Mouse (Mus musculus) heart, embryonic 16.5 days (tissue): ENCODE data around the gene Tmem52b. TPM values are rescaled to one million over a fixed set of nuclear protein-coding genes. Genes with fewer than 3 reads are reported as not detected.

Experiments
- ATAC-seq: fragments of 200-750 bp; cut with Nextera tagmentation; replicated peaks from 2 replicates; pipeline ENCODE4 v1.8.0; 2017; ENCODE audit warnings: moderate number of reproducible peaks; ENCODE audit not compliant: insufficient read depth, low FRiP score; ENCODE audit errors: extremely low read depth
- H3K27ac ChIP-seq: fragments of 300-500 bp; sonication (generic); 2 replicates; pipeline ENCODE4 v1.5.1; 2014; ENCODE audit warnings: mild to moderate bottlenecking, low read length, control low read depth, moderate library complexity
- H3K27me3 ChIP-seq: fragments of 300-500 bp; sonication (generic); 2 replicates; pipeline ENCODE4 v1.6.1; 2014; ENCODE audit warnings: low read length, mixed read lengths; ENCODE audit not compliant: control insufficient read depth, insufficient read depth
- H3K36me3 ChIP-seq: fragments of 300-500 bp; sonication (generic); 2 replicates; pipeline ENCODE4 v1.6.1; 2014; ENCODE audit not compliant: control insufficient read depth, insufficient read depth
- H3K4me1 ChIP-seq: fragments of 300-500 bp; sonication (generic); 2 replicates; pipeline ENCODE4 v1.6.1; 2014; ENCODE audit warnings: low read length, mixed read lengths; ENCODE audit not compliant: control insufficient read depth, insufficient read depth
- H3K4me2 ChIP-seq: fragments of 300-500 bp; sonication (generic); 2 replicates; pipeline ENCODE4 v1.6.1; 2014; ENCODE audit warnings: low read depth, mild to moderate bottlenecking, control low read depth, low read length
- H3K4me3 ChIP-seq: fragments of 300-500 bp; sonication (generic); 2 replicates; pipeline ENCODE4 v1.5.1; 2014; ENCODE audit warnings: mild to moderate bottlenecking, control low read depth, low read length
- H3K9ac ChIP-seq: fragments of 300-500 bp; sonication (generic); 2 replicates; pipeline ENCODE4 v1.6.1; 2014; ENCODE audit warnings: low read length, control low read depth
- H3K9me3 ChIP-seq: fragments of 300-500 bp; sonication (generic); replicated peaks from 2 replicates; pipeline ENCODE4 v1.6.1; 2016; ENCODE audit warnings: low read length; ENCODE audit not compliant: control insufficient read depth
- WGBS: fragments of 180-500 bp; shearing (Covaris S2); extraction: QIAGEN DNeasy Blood & Tissue Kit; methylation state at CpG from one replicate; pipeline ENCODE4 v1.1.7; 2014; 5-methylcytosine and 5-hydroxymethylcytosine counted together
- polyA plus RNA-seq: library from polyadenylated mRNA; unstranded; fragments of >200 nt; fragmentation: Nextera tagmentation; extraction: Ambion mirVana; gene quantifications from 2 replicates; pipeline ENCODE4 v1.2.1, GENCODE M21; 2015

The Tmem52b gene
- polyA plus RNA-seq, 1 experiment from 2014 or later = 0.05 TPM

DNA sequence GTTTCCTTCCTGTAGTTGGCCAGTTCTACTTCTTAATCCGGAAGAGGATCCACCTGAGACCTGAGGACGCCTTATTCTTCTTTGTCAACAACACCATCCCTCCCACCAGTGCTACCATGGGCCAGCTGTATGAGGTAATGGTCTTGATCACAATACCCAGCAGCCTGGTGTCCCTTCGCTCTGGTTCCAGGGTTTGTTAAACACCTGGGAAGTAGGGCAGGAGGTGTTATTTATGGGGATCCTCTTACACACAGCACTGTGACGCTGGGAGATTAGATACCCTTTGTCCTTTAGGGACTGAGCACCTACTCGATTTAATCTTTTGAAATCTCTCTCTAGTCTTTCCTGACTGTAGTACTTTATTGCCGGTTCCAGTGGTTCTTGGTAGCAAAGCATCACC, 26.2 kb downstream of the Tmem52b start:
- 82% methylated on average over 6 of the region's 6 CpGs for whole genome bisulfite sequencing
- peaks cover 39% of the 10 kb centered on the region for H3K36me3 ChIP-seq

DNA sequence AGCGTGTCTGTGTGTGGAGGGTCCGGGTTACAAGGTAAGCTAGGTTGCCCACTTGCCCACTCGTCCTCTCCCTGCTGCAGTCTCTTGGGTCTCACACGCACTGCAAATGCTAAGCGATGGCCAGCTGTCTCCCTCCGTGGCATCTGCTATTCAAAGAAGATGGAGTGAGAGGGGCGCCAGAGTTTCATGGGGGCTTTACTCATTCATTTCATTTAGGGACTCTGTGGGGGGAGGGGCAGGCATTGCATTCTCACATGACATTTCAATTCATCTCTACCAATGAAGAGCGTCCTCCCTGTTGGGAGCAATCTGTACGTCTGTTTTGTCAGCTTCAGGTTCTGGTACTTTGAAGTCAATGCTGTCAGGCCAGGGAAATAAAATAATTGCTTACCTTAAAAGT, 29.6 kb downstream of the Tmem52b start:
- Histone ChIP-seq H3K4me2 (no peak overlapping the region), H3K27me3 (no peaks in the 10 kb centered on the region), H3K36me3 (peaks cover 39% of the 10 kb centered on the region), H3K4me3 (no peak overlapping the region), H3K9ac (no peak overlapping the region), H3K27ac (no peak overlapping the region), H3K4me1 (peaks cover 5% of the 10 kb centered on the region), H3K9me3 (no peaks in the 10 kb centered on the region)
- ATAC-seq = no peak
- WGBS = 82% methylated on average over 9 of the region's 9 CpGs

More for the DNA sequence above, 26.2 kb downstream of the Tmem52b start:
- H3K9ac ChIP-seq = no peak overlapping the region
- no peak overlapping the region for H3K4me3 ChIP-seq
- no peak for ATAC-seq
- no peaks in the 10 kb centered on the region for H3K9me3 ChIP-seq
- no peak overlapping the region for H3K4me2 ChIP-seq
- peaks cover 21% of the 10 kb centered on the region for H3K4me1 ChIP-seq
- H3K27ac ChIP-seq = no peak overlapping the region
- no peaks in the 10 kb centered on the region for H3K27me3 ChIP-seq

DNA sequence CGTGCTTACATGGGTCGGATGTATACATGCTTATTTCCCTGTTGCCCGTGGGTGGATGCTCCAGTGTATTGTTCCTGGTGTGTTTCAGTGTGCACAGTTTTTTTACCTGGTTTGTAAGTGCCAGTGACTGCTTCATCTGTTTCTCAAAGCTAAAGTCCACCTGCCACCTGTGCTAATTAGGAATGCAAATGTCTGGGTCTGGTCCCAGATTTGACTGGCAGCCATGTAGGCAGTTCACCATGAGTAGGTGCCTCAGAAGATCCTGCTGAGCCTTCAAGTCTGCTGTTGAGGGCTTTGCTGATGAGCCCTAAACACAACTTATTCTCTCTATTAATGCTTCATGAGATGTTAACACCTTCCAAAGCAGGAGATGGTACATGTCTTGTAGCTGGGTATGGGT, 30.2 kb downstream of the Tmem52b start:
- Histone ChIP-seq H3K9me3 (no peaks in the 10 kb centered on the region), H3K9ac (no peak overlapping the region), H3K4me1 (peaks cover 5% of the 10 kb centered on the region), H3K4me3 (no peak overlapping the region), H3K27ac (no peak overlapping the region), H3K4me2 (no peak overlapping the region), H3K27me3 (no peaks in the 10 kb centered on the region), H3K36me3 (peaks cover 39% of the 10 kb centered on the region)
- ATAC-seq = no peak
- 88% methylated on average over 3 of the region's 3 CpGs for WGBS

DNA sequence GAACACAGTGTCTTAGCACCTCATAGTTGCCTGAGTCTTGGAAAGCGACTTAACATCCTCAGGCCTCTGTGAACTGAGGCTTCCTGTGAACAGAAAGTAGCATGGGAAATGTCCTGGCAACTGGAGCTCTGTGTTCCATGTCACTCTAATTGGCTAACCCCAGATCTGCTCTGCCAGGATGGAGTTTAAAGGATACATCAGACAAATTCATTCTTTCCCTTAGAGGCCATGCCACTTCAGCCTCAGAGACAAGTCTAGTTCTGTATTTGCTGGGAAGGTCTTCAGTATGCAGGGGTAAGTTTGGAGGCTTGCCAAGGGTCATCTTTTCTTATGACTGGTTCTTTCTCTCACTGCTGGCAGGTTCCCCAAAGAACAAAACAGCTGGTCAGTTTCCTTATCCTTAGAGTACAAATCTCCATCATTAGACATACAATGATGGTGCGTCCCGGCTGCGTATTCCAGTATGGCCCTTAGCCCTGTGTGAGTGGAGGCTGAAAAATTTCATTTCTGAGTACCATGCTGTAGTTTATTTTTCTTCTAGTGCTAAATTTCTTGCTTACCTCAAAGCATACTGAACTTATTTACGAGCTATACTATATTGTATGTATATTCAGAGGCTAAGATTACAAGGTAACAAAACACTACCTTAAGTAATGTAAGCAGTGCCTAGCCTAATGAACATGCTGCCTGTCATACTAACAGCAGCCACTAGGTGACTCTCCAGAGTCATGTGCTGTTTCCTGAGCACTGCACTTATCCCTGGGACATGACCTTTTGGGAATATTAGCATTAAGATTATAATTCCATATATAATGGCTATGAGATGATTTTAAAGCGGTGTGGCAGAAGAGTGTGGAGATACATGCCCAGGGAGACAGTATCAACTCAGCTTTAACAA, 31.6 kb downstream of the Tmem52b start:
- H3K4me1 ChIP-seq = peaks cover 5% of the 10 kb centered on the region
- ATAC-seq = no peak
- WGBS = 52% methylated on average over 6 of the region's 6 CpGs
- H3K4me3 ChIP-seq = no peak overlapping the region
- H3K27ac ChIP-seq = peak overlapping the region; percentile 37; the same call in 1 of the 2 replicates
- no peaks in the 10 kb centered on the region for H3K9me3 ChIP-seq
- H3K27me3 ChIP-seq = no peaks in the 10 kb centered on the region
- peaks cover 29% of the 10 kb centered on the region for H3K36me3 ChIP-seq
- H3K4me2 ChIP-seq = no peak overlapping the region
- H3K9ac ChIP-seq = no peak overlapping the region

DNA sequence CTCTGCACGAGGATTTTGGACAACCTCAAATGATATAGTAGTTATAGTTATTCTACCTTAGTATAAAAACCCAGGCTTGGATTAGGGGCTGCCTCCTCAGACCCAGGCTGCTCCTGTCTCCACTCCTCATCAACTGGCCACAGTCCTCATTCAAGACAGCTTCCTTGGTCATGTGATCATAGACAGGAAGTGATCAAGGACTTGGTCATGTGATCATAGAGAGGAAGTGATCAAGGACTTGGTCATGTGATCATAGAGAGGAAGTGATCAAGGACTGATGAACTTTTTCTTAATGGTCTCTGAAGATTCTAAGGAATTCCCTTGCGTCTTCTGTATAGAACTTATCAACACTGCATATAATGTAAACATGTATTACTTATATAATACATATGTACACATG, 34.9 kb downstream of the Tmem52b start:
- Histone ChIP-seq H3K9me3 (no peaks in the 10 kb centered on the region), H3K4me1 (peaks cover 5% of the 10 kb centered on the region), H3K9ac (no peak overlapping the region), H3K4me2 (no peak overlapping the region), H3K27me3 (no peaks in the 10 kb centered on the region; the same call in 1 of the 2 replicates), H3K27ac (no peak overlapping the region), H3K4me3 (no peak overlapping the region), H3K36me3 (peaks cover 3% of the 10 kb centered on the region; the same call in 1 of the 2 replicates)
- WGBS = 75% methylated on average over 2 of the region's 2 CpGs
- ATAC-seq = no peak

DNA sequence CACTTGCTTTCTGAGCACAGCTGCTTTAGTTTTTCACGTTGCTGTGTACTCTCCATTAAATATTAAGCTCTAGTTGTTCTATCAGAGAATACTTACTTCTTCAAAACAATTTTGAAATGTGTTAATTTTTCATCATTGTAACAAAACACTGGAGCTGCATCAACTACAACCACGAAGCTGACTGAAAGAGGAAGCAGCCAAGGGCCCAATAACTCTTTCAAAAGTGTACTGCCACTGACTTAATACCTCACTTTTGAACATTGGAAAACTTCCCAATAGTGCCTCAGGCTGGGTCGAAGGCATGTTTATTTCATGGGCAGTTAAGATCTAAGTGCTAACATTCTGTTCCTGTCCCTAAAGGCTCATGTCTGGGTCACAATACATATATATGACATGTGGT, 35.7 kb downstream of the Tmem52b start:
- Histone ChIP-seq H3K9ac (no peak overlapping the region), H3K4me2 (no peak overlapping the region), H3K27ac (no peak overlapping the region), H3K9me3 (no peaks in the 10 kb centered on the region), H3K36me3 (no peaks in the 10 kb centered on the region), H3K27me3 (no peaks in the 10 kb centered on the region; the same call in 1 of the 2 replicates), H3K4me1 (peaks cover 5% of the 10 kb centered on the region), H3K4me3 (no peak overlapping the region)
- WGBS = 73% methylated on average over 3 of the region's 3 CpGs
- ATAC-seq = no peak

DNA sequence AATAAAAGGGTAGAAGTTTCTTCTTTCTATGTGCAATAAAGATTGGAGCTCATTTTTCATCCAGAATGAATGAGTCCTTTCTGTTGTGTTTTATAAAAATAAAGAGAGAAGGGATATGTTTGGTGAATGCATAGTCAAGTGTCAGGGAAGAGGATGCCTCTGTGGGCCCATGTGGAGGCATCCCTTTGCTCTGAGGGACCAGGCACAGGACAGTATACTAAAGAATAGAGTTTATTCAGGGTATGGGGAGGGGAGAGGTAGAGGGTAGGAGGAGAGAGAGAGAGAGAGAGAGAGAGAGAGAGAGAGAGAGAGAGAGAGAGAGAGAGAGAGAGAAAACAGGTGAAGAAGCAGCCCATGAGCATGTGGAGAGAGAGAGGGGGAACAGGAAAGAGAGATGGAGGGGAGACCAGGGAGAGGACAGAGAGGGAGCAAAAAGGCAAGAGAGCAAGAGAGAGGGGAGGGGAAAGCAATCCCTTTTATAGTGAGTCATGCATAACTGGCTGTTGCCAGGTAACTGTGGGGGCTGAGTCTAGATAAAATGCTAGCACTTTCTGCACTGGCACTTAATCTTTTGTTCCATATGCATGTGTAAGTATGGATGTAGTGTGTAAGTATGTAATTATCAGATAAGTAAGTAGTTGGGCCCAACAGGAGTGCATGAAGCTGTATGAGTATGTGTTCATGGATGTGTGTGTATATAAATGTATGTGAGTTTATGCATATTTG, 45.1 kb downstream of the Tmem52b start:
- 0 out of 2 replicates have a peak, but pooled peaks cover 2% of the 10 kb centered on the region for H3K4me1 ChIP-seq
- H3K4me2 ChIP-seq = no peak overlapping the region
- H3K27me3 ChIP-seq = no peaks in the 10 kb centered on the region
- H3K9me3 ChIP-seq = no peaks in the 10 kb centered on the region
- H3K27ac ChIP-seq = no peak overlapping the region
- no peak overlapping the region for H3K9ac ChIP-seq
- no peaks in the 10 kb centered on the region for H3K36me3 ChIP-seq
- no peak for ATAC-seq
- H3K4me3 ChIP-seq = no peak overlapping the region

DNA sequence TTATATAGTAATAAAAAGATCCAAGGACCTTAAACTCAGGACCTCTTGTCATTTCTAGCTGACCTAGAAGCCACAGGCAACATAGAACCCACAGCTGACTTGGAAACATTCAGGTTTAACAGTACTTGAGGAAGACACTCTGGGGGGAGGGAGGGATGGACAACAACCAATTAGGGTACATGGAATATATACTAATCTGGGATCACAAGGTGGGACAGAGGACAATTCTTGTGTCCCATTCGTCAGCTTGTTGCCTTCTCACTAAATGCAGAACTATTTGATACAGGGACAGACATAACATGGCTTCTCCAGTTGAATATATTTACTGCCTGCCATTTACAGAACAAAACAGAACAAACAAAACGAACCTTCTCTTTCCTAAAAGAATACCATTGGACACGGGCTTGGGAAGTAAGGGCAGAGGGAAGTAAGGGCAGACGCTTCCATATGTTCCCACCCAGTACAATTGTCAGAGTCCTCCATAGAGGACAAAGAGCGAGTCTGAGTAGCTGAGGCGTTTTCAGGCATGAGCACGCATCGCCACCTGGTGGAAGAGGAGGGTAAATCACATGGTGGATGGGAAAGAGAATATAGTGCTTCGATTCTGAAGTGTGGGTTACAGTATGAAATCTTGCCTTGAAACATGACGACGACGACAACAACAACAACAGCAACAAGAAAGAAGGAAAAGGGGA, 46.7 kb downstream of the Tmem52b start:
- no peak overlapping the region for H3K9ac ChIP-seq
- 16% methylated on average over 12 of the region's 12 CpGs for WGBS
- no peaks in the 10 kb centered on the region for H3K36me3 ChIP-seq
- H3K27ac ChIP-seq = no peak overlapping the region
- no peak overlapping the region for H3K4me2 ChIP-seq
- H3K27me3 ChIP-seq = no peaks in the 10 kb centered on the region
- no peak overlapping the region for H3K4me3 ChIP-seq
- 0 out of 2 replicates have a peak, but pooled peaks have one; percentile 52 for ATAC-seq
- H3K9me3 ChIP-seq = no peaks in the 10 kb centered on the region
- H3K4me1 ChIP-seq = 0 out of 2 replicates have a peak, but pooled peaks cover 2% of the 10 kb centered on the region
